Mouse (Mus musculus) inflammation-experienced regulatory T-cells (primary cell): ENCODE results near the gene Sri. TPM values are rescaled to one million over a fixed set of nuclear protein-coding genes. Genes with fewer than 3 reads are reported as not detected.

ENCODE experiments used
- polyA plus RNA-seq, 2 experiments: library from polyadenylated mRNA; unstranded; fragments of 100-300 nt; shearing (Covaris generic); gene quantifications; one replicate each; pipeline ENCODE4 v1.2.1; 2017

The Sri gene
- 100 to 1,000 TPM; 581 to 653 TPM for polyA plus RNA-seq

DNA sequence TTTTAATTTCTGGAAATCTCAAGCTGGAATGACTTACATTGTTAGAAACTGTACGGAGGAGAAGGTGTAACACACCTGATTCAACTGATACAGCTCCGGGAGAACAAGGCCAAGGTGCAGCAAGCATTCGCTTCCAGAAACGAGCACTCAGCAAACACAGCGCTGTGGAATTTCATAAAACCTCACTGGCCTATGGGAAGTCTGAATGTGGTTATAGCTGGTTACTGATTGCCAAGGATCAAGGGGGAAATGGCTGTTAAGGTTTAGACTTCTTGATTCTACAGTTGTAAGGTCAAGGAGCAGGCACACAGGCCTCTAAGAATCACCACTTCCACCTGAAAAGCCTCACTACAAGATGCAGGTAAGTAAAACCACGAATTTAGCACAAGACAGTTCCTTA is at the start of gene Sri:
Gene Sri, plus strand, starts transcription at position 224 of the 400 bp plus-strand sequence.

Other genes with a start within 250 kb of the Sri start
- gene Steap4, start 85.6 kb upstream of the Sri start, polyA plus RNA-seq: not detected